Mouse (Mus musculus): ENCODE results near the gene Phf12. TPM values are rescaled to one million over a fixed set of nuclear protein-coding genes. Genes with fewer than 3 reads are reported as not detected.

Gene Phf12
- polyA plus RNA-seq (2014; fragmentation: Illumina TruSeq; extraction: RNeasy Lipid Tissue Mini Kit (QIAGEN cat#74804); ENCODE audit: low read depth, low replicate concordance): 20.4 TPM

GRCm38 (mm10) chr11:77982441-77982905, at the start of gene Phf12:
TSS of gene Phf12 (plus strand) at chr11:77982754.

GRCm38 (mm10) chr11:78031947-78032808, 49.6 kb downstream of the Phf12 start, which contains the start of gene Dhrs13:
TSS of gene Dhrs13 (plus strand) at chr11:78032280.

GRCm38 (mm10) chr11:78037831-78038752, 55.5 kb downstream of the Phf12 start, which contains the start of gene Flot2:
TSS of gene Flot2 (plus strand) at chr11:78037931.

Other genes starting within 250 kb of the Phf12 start
- gene Myo18a, start 219.5 kb upstream of the Phf12 start, polyA plus RNA-seq (2014; fragmentation: Illumina TruSeq; extraction: RNeasy Lipid Tissue Mini Kit (QIAGEN cat#74804); ENCODE audit: low read depth, low replicate concordance): 7.2 TPM
- gene Gm10277, start 195.0 kb upstream of the Phf12 start, polyA plus RNA-seq (2014; fragmentation: Illumina TruSeq; extraction: RNeasy Lipid Tissue Mini Kit (QIAGEN cat#74804); ENCODE audit: low read depth, low replicate concordance): not detected
- 4.4 TPM for gene Pipox, start 88.7 kb upstream of the Phf12 start, polyA plus RNA-seq (2014; fragmentation: Illumina TruSeq; extraction: RNeasy Lipid Tissue Mini Kit (QIAGEN cat#74804); ENCODE audit: low read depth, low replicate concordance)
- not detected for gene Sez6, start 52.0 kb upstream of the Phf12 start, polyA plus RNA-seq (2014; fragmentation: Illumina TruSeq; extraction: RNeasy Lipid Tissue Mini Kit (QIAGEN cat#74804); ENCODE audit: low read depth, low replicate concordance)
- gene Dhrs13, start 49.5 kb downstream of the Phf12 start, polyA plus RNA-seq (2014; fragmentation: Illumina TruSeq; extraction: RNeasy Lipid Tissue Mini Kit (QIAGEN cat#74804); ENCODE audit: low read depth, low replicate concordance): 9.0 TPM
- 14.0 TPM for gene Flot2, start 55.2 kb downstream of the Phf12 start, polyA plus RNA-seq (2014; fragmentation: Illumina TruSeq; extraction: RNeasy Lipid Tissue Mini Kit (QIAGEN cat#74804); ENCODE audit: low read depth, low replicate concordance)
- gene Eral1, start 97.6 kb downstream of the Phf12 start, polyA plus RNA-seq (2014; fragmentation: Illumina TruSeq; extraction: RNeasy Lipid Tissue Mini Kit (QIAGEN cat#74804); ENCODE audit: low read depth, low replicate concordance): 12.8 TPM
- 12.1 TPM for gene Fam222b, start 111.9 kb downstream of the Phf12 start, polyA plus RNA-seq (2014; fragmentation: Illumina TruSeq; extraction: RNeasy Lipid Tissue Mini Kit (QIAGEN cat#74804); ENCODE audit: low read depth, low replicate concordance)
- gene Traf4, start 182.8 kb downstream of the Phf12 start, polyA plus RNA-seq (2014; fragmentation: Illumina TruSeq; extraction: RNeasy Lipid Tissue Mini Kit (QIAGEN cat#74804); ENCODE audit: low read depth, low replicate concordance): 1.2 TPM
- gene Nek8, start 193.9 kb downstream of the Phf12 start, polyA plus RNA-seq (2014; fragmentation: Illumina TruSeq; extraction: RNeasy Lipid Tissue Mini Kit (QIAGEN cat#74804); ENCODE audit: low read depth, low replicate concordance): 4.7 TPM
- 38.1 TPM for gene Tlcd1, start 194.0 kb downstream of the Phf12 start, polyA plus RNA-seq (2014; fragmentation: Illumina TruSeq; extraction: RNeasy Lipid Tissue Mini Kit (QIAGEN cat#74804); ENCODE audit: low read depth, low replicate concordance)
- 709 TPM for gene Rpl23a, start 200.8 kb downstream of the Phf12 start, polyA plus RNA-seq (2014; fragmentation: Illumina TruSeq; extraction: RNeasy Lipid Tissue Mini Kit (QIAGEN cat#74804); ENCODE audit: low read depth, low replicate concordance)
- 17.8 TPM for gene Rab34, start 205.7 kb downstream of the Phf12 start, polyA plus RNA-seq (2014; fragmentation: Illumina TruSeq; extraction: RNeasy Lipid Tissue Mini Kit (QIAGEN cat#74804); ENCODE audit: low read depth, low replicate concordance)
- gene Proca1, start 210.6 kb downstream of the Phf12 start, polyA plus RNA-seq (2014; fragmentation: Illumina TruSeq; extraction: RNeasy Lipid Tissue Mini Kit (QIAGEN cat#74804); ENCODE audit: low read depth, low replicate concordance): 28.4 TPM